Mouse (Mus musculus) ES-E14 (cell line): ENCODE results near the gene Dnajc14. TPM values are rescaled to one million over a fixed set of nuclear protein-coding genes. Genes with fewer than 3 reads are reported as not detected.

ENCODE experiments used
- DNase-seq: peaks from one replicate; pipeline ENCODE4 v3.0.0-alpha.2; 2013; ENCODE audit warnings: low read depth, low spot score
- H3K27ac ChIP-seq: 2 replicates; pipeline ENCODE4 v1.5.1; 2012; ENCODE audit warnings: low read depth, mild to moderate bottlenecking, low read length, moderate library complexity, mixed read lengths; ENCODE audit not compliant: poor library complexity, insufficient read depth, severe bottlenecking
- H3K36me3 ChIP-seq: 2 replicates; pipeline ENCODE4 v1.6.1; 2012; ENCODE audit warnings: mild to moderate bottlenecking, low read length, moderate library complexity, mixed read lengths; ENCODE audit not compliant: control insufficient read depth, poor library complexity, insufficient read depth, severe bottlenecking
- H3K4me1 ChIP-seq, 2 experiments: fragments of 150-350 bp in 1 of 2; sonication (generic) in 1 of 2; 2 replicates each; pipeline ENCODE4 v1.6.1; 2012; ENCODE audit warnings: low read length in 2 of 2, mild to moderate bottlenecking in 1 of 2, mixed read lengths in 1 of 2; ENCODE audit not compliant: control insufficient read depth in 2 of 2, insufficient read depth in 2 of 2, poor library complexity in 1 of 2
- H3K4me3 ChIP-seq, 2 experiments: fragments of 150-350 bp in 1 of 2; sonication (generic) in 1 of 2; 2 replicates each; pipeline ENCODE4 v1.5.1; 2012; ENCODE audit warnings: low read length in 2 of 2, low read depth in 1 of 2, mild to moderate bottlenecking in 1 of 2, mixed read lengths in 1 of 2; ENCODE audit not compliant: insufficient read depth in 1 of 2, poor library complexity in 1 of 2, severe bottlenecking in 1 of 2
- H3K9ac ChIP-seq: 2 replicates; pipeline ENCODE4 v1.6.1; 2012; ENCODE audit warnings: low read depth, mild to moderate bottlenecking, low read length, mixed read lengths; ENCODE audit not compliant: poor library complexity, insufficient read depth, severe bottlenecking
- H3K9me3 ChIP-seq: fragments of 150-350 bp; sonication (generic); 2 replicates; pipeline ENCODE4 v1.6.1; 2012; ENCODE audit warnings: low read depth, mild to moderate bottlenecking, low read length; ENCODE audit not compliant: control insufficient read depth, insufficient read depth
- CHD2 ChIP-seq: IDR thresholded peaks from 2 replicates; pipeline ENCODE4 v1.6.1; 2014; ENCODE audit warnings: mild to moderate bottlenecking, low read depth, low read length, inconsistent platforms
- HCFC1 ChIP-seq: IDR thresholded peaks from 2 replicates; pipeline ENCODE4 v1.6.1; 2012; ENCODE audit warnings: low read length, inconsistent platforms, borderline replicate concordance; ENCODE audit not compliant: insufficient read depth
- MAFK ChIP-seq: IDR thresholded peaks from 2 replicates; pipeline ENCODE4 v1.6.1; 2014; ENCODE audit warnings: mild to moderate bottlenecking, low read depth, low read length, inconsistent platforms; ENCODE audit not compliant: insufficient read depth
- ZC3H11A ChIP-seq: IDR thresholded peaks from 2 replicates; pipeline ENCODE4 v1.6.1; 2012; ENCODE audit warnings: low read depth, mild to moderate bottlenecking, inconsistent platforms, low read length, borderline replicate concordance
- ZNF384 ChIP-seq: IDR thresholded peaks from 2 replicates; pipeline ENCODE4 v1.6.1; 2012; ENCODE audit warnings: low read depth, low read length, inconsistent platforms
- in situ Hi-C, 2 experiments: fragments of 600-800 bp; cut with MboI; formaldehyde crosslinking; loops; one replicate each; pipeline ENCODE4 v1.15.1; 2025; ENCODE audit warnings: low sequenced_read_pairs in 2 of 2, inconsistent platforms in 1 of 2; ENCODE audit not compliant: unreplicated experiment in 2 of 2
- total RNA-seq: library from RNA; depleted of rRNA; stranded (reverse); fragments of 300-350 nt; gene quantifications from 2 replicates; pipeline ENCODE4 v1.2.3, GENCODE M21; 2012

Dnajc14 gene
- total RNA-seq, 1 experiment, result 53.0 TPM

GRCm38 (mm10) chr10:128793258-128793657 is 10.6 kb upstream of the Dnajc14 start:
- in situ Hi-C loops, result no loop called here
- DNase-seq, result no peak
- Histone ChIP-seq H3K9me3 (no peaks in the 10 kb centered on the region), H3K4me3 (no peak overlapping the region), H3K27ac (no peak overlapping the region), H3K9ac (no peak overlapping the region), H3K4me1 (no peaks in the 10 kb centered on the region; a peak in 2 of 4 replicates), H3K36me3 (no peaks in the 10 kb centered on the region)
- TF ChIP-seq HCFC1 (no peak), ZNF384 (no peak), MAFK (0 out of 2 replicates have a peak, but pooled peaks have one; percentile 42)

- Histone ChIP-seq H3K9ac (no peak overlapping the region), H3K4me3 (no peak overlapping the region), H3K27ac (no peak overlapping the region), H3K9me3 (no peaks in the 10 kb centered on the region), H3K36me3 (no peaks in the 10 kb centered on the region), H3K4me1 (no peaks in the 10 kb centered on the region; a peak in 2 of 4 replicates)
- DNase-seq, result no peak
- in situ Hi-C loops, result no loop called here
- TF ChIP-seq CHD2 (no peak), HCFC1 (no peak), ZC3H11A (no peak), ZNF384 (no peak), MAFK (no peak)
Observed at GRCm38 (mm10) chr10:128794391-128794790, 9.5 kb upstream of the Dnajc14 start.

GRCm38 (mm10) chr10:128795581-128795980 is 8.3 kb upstream of the Dnajc14 start:
- in situ Hi-C loops, result no loop called here
- Histone ChIP-seq H3K4me1 (no peaks in the 10 kb centered on the region; a peak in 2 of 4 replicates), H3K9me3 (no peaks in the 10 kb centered on the region), H3K4me3 (no peak overlapping the region), H3K27ac (no peak overlapping the region), H3K36me3 (no peaks in the 10 kb centered on the region; the same call in 1 of the 2 replicates), H3K9ac (no peak overlapping the region)
- TF ChIP-seq HCFC1, result no peak
- no peak for TF ChIP-seq ZNF384
- no peak for TF ChIP-seq CHD2
- no peak for TF ChIP-seq MAFK
- TF ChIP-seq ZC3H11A, result no peak
- no peak for DNase-seq

- no peak for DNase-seq
- in situ Hi-C loops, result no loop called here
- H3K4me3 ChIP-seq, result no peak overlapping the region
Observed at GRCm38 (mm10) chr10:128798676-128799075, 5.2 kb upstream of the Dnajc14 start.

More at GRCm38 (mm10) chr10:128798676-128799075, 5.2 kb upstream of the Dnajc14 start:
- TF ChIP-seq ZC3H11A (no peak), MAFK (no peak), HCFC1 (no peak), ZNF384 (no peak), CHD2 (no peak)
- Histone ChIP-seq H3K27ac (no peak overlapping the region), H3K36me3 (peaks cover 2% of the 10 kb centered on the region; the same call in 1 of the 2 replicates), H3K9me3 (no peaks in the 10 kb centered on the region), H3K9ac (no peak overlapping the region), H3K4me1 (peaks cover 0 to 5% of the 10 kb centered on the region in 2 experiments; a peak in 2 of 4 replicates)
